Mouse (Mus musculus) liver, embryonic 14.5 days (tissue): ENCODE results near the gene Serpinb9.

Experiments used
- CTCF ChIP-seq: IDR thresholded peaks from 2 replicates; pipeline ENCODE4 v1.5.1; 2016; ENCODE audit warnings: antibody characterized with exemption, low read depth, control low read depth
- EP300 ChIP-seq: IDR thresholded peaks from 2 replicates; pipeline ENCODE4 v1.6.1; 2016; ENCODE audit warnings: antibody characterized with exemption, low read depth

DNA sequence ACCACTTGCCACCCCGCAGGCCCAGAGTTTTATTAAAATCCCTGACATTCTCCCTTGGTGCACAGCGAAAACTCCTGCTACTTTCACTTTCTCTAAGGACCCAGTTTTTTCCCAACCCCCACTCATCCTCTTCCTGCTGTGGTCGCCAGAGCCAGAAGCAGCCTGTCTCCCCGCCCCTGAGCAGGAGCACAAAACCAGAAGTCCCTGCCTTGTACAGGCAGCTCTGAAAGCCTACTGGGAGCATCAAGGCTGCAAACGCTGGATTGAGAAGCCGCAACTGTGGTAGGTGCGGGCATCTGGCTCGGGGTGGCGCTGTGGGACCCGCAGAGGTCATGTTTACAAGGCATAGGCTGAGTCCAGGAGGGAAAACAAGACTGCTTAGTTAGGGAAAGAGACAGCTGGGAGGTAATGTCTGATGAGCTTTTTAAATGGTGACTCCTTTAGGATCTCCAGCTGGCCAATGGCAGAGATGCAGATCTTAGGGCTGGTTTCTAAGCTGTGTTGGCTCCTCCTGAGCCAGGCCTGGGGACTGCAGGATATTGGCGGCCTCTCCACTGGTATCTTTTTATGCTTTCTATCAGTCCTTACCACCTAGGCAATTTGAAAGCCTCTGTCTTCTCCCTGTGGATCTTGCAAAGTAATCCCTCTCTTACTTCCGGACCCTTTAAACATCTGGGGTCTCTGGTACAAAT lies 1.5 kb downstream of the Serpinb9 start:
- peak; percentile 97 for TF ChIP-seq CTCF
- TF ChIP-seq EP300: peak; percentile 7; the same call in 1 of the 2 replicates
